Mouse (Mus musculus) midbrain, embryonic 12.5 days (tissue): ENCODE results near the gene Marveld2. TPM values are rescaled to one million over a fixed set of nuclear protein-coding genes. Genes with fewer than 3 reads are reported as not detected.

Experiments
- ATAC-seq: fragments of 200-750 bp; cut with Nextera tagmentation; 2 replicates; pipeline ENCODE4 v1.8.0; 2017; ENCODE audit warnings: low read depth, moderate TSS enrichment, moderate library complexity; ENCODE audit not compliant: low FRiP score
- H3K27ac ChIP-seq: fragments of 300-500 bp; sonication (generic); replicated peaks from 2 replicates; pipeline ENCODE4 v1.5.1; 2016; ENCODE audit warnings: mild to moderate bottlenecking
- H3K27me3 ChIP-seq: fragments of 300-500 bp; sonication (generic); 2 replicates; pipeline ENCODE4 v1.6.1; 2016; ENCODE audit warnings: mild to moderate bottlenecking
- H3K36me3 ChIP-seq: fragments of 300-500 bp; sonication (generic); 2 replicates; pipeline ENCODE4 v1.6.1; 2016
- H3K4me1 ChIP-seq: fragments of 300-500 bp; sonication (generic); 2 replicates; pipeline ENCODE4 v1.6.1; 2016
- H3K4me2 ChIP-seq: fragments of 300-500 bp; sonication (generic); replicated peaks from 2 replicates; pipeline ENCODE4 v1.6.1; 2016; ENCODE audit warnings: mild to moderate bottlenecking, moderate library complexity
- H3K4me3 ChIP-seq: fragments of 300-500 bp; sonication (generic); 2 replicates; pipeline ENCODE4 v1.5.1; 2016; ENCODE audit warnings: mild to moderate bottlenecking
- H3K9ac ChIP-seq: fragments of 300-500 bp; sonication (generic); replicated peaks from 2 replicates; pipeline ENCODE4 v1.6.1; 2016; ENCODE audit warnings: mild to moderate bottlenecking, moderate library complexity
- H3K9me3 ChIP-seq: fragments of 300-500 bp; sonication (generic); 2 replicates; pipeline ENCODE4 v1.6.1; 2016; ENCODE audit warnings: mild to moderate bottlenecking
- WGBS: fragments of 180-500 bp; shearing (Covaris S2); methylation state at CpG from one replicate; pipeline ENCODE4 v1.1.7; 2016; 5-methylcytosine and 5-hydroxymethylcytosine counted together
- polyA plus RNA-seq: library from polyadenylated mRNA; unstranded; fragments of >200 nt; fragmentation: Nextera tagmentation; extraction: Ambion mirVana; gene quantifications from 2 replicates; pipeline ENCODE4 v1.2.1, GENCODE M21; 2016

Marveld2 gene
- polyA plus RNA-seq, 1 experiment from 2014 or later, result 2.0 TPM

DNA sequence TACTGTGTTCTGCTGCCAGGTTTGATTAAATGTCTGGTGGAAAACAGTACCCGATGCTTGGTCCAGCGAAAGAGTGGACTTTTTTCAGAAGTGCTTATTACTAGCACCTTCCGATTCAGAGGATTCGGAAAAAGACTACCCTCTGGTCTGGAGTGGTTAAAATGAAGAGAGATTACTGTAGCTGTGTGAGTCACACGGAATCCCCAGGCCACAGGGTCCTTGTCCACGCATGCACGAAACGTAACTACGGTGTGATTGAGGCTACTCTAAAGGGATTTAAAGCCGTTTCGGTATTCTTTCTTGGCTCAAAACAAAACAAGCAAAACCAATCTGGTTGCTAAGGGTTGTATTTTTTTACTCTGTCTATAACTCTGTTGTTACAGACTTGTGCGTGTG, 63.7 kb downstream of the Marveld2 start:
- no peak for ATAC-seq
- H3K4me3 ChIP-seq, result peak overlapping the region; percentile 60
- H3K9me3 ChIP-seq, result no peaks in the 10 kb centered on the region
- no peaks in the 10 kb centered on the region for H3K36me3 ChIP-seq
- no peak overlapping the region for H3K9ac ChIP-seq
- 4% methylated on average over 12 of the region's 12 CpGs for WGBS
- H3K4me2 ChIP-seq, result peak overlapping the region; percentile 99
- peaks cover 58% of the 10 kb centered on the region for H3K27me3 ChIP-seq
- peaks cover 20% of the 10 kb centered on the region for H3K4me1 ChIP-seq
- H3K27ac ChIP-seq, result no peak overlapping the region

DNA sequence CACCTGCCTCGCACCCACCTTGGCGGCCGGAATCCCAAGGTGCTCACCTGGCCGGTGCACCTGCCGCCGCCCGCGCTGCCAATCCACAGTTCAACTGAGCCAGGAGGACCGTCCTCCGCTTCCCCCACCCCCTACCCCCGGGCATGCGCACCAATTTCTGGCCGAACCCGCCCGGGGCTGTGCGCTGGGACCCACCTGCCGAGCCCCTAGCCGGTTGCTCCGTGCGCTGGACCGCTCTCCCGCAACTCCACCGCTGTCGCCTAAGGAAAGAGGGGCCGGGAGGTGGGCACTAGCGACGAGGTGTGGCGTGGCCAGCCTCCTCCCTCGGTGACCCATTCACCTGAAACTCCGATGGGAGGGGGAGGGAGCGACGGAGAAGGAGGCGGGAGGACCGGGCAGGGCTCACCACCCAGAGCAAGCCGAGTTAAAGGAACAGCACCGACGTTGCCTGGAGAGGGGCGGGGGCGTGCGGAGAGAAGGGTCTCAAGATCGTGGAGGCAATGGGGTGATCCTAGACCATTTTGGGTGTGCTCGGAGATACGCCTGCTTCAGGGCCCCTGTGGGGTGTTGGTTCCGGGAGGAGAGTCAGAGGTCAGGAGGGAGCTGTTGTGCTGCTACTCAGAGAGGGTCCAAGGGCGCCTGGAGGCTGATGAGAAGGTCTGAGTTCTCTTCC, 64.3 kb downstream of the Marveld2 start, which contains the start of gene Ocln:
TSS of gene Ocln (minus strand) at position 350 of the 673 bp plus-strand sequence.
- 0% methylated on average over 45 of the region's 45 CpGs for WGBS
- peak within 1 kb of the TSS; percentile 44 for H3K9ac ChIP-seq
- H3K4me1 ChIP-seq, result peaks cover 20% of the 10 kb centered on the region
- peak within 1 kb of the TSS; percentile 60 for H3K4me3 ChIP-seq
- peak within 1 kb of the TSS; percentile 99 for H3K4me2 ChIP-seq
- peaks cover 58% of the 10 kb centered on the region for H3K27me3 ChIP-seq
- H3K9me3 ChIP-seq, result no peaks in the 10 kb centered on the region
- peak; percentile 65 for ATAC-seq
- H3K27ac ChIP-seq, result no peak within 1 kb of the TSS
- no peaks in the 10 kb centered on the region for H3K36me3 ChIP-seq

DNA sequence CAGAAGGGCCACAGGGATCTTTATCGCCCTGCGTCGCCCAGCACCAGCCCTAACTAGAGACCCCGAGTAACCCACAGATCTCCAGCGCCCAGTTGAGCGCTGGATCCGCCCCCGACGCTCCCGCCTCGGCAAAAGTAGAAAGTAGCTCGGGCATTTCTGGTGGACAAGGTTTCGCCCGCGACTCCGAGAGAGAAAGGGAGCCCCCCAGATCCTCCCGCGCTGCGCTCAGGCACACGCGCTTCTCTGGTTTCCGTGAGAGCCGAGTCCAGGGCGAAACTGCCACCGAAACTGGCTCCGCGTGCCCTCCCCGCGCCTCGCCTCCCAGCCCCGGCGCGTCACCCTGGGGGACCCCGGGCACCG, 64.8 kb downstream of the Marveld2 start:
- Histone ChIP-seq H3K9ac (peak overlapping the region; percentile 44), H3K36me3 (no peaks in the 10 kb centered on the region), H3K27ac (no peak overlapping the region), H3K4me3 (peak overlapping the region; percentile 60), H3K4me2 (peak overlapping the region; percentile 99), H3K9me3 (no peaks in the 10 kb centered on the region), H3K4me1 (peaks cover 20% of the 10 kb centered on the region), H3K27me3 (peaks cover 58% of the 10 kb centered on the region)
- no peak for ATAC-seq
- WGBS, result under 1% methylated on average over 35 of the region's 35 CpGs

DNA sequence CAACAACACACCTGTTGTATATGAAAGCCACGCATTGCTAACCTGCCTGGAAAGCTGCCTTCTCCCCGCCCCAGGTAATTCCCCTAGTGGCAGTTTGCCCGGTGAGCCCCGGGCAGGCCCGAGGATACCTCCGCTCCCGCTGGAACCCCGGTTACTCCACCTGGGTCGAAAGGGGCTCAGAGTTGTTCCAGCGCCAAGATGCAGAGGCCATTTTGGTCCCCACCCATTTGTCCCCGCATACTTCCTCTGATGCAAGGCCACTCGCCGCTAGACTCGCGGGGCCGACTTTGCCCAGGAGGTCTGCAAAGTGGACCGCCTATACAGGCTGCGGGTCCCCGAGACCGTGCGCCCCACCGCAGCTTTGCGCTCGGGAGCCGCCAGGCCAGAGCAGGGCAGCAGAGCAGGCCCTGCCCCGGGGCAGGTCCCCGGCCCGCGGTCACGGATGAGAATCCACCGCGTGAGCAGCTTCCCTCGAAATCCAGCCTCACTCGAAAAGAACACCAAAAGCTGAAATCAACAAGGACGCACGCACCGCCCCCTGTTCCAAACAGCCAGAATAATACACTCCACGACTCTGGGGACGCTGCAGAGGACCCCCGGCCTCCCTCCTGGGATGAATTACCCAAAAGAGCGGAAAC, 65.3 kb downstream of the Marveld2 start:
- peak overlapping the region; percentile 44; the same call in 1 of the 2 replicates for H3K9ac ChIP-seq
- H3K4me2 ChIP-seq, result peak overlapping the region; percentile 99
- peak; percentile 52; the same call in 1 of the 2 replicates for ATAC-seq
- 1% methylated on average over 41 of the region's 41 CpGs for WGBS
- peaks cover 58% of the 10 kb centered on the region for H3K27me3 ChIP-seq
- H3K4me1 ChIP-seq, result peaks cover 20% of the 10 kb centered on the region
- no peak overlapping the region for H3K27ac ChIP-seq
- peak overlapping the region; percentile 60 for H3K4me3 ChIP-seq
- no peaks in the 10 kb centered on the region for H3K36me3 ChIP-seq
- no peaks in the 10 kb centered on the region for H3K9me3 ChIP-seq

DNA sequence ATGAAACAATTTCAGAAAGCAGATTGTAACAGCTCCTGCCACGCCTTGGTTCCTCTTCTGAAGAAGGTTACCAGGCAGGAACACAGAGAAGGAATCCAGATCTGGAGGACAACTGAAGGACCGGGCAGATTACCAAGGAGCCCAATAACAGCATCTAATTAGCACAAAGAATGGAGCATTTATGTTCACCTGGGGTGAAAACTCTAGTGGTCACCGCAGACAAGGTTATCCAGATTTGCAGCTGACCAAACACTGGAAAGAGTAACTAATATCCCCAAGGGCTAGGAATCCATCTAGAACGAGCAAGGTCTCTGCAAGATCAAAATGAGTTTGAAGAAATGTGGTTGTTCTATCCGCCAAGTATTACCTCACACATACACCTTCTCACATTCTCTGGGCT, 69.5 kb downstream of the Marveld2 start:
- Histone ChIP-seq H3K9me3 (no peaks in the 10 kb centered on the region), H3K9ac (no peak overlapping the region), H3K4me1 (peaks cover 11% of the 10 kb centered on the region), H3K27ac (no peak overlapping the region), H3K27me3 (peaks cover 31% of the 10 kb centered on the region), H3K4me2 (no peak overlapping the region), H3K4me3 (no peak overlapping the region), H3K36me3 (no peaks in the 10 kb centered on the region)
- 86% methylated on average over 5 of the region's 5 CpGs for WGBS
- no peak for ATAC-seq

Other genes with a start within 250 kb of the Marveld2 start
- not detected in 2 replicates for gene Naip1, start 164.1 kb downstream of the Marveld2 start, polyA plus RNA-seq
- gene Gtf2h2, start 124.4 kb downstream of the Marveld2 start, polyA plus RNA-seq, result 81.9 and 88.8 TPM in 2 replicates
- gene Ocln, start 64.3 kb downstream of the Marveld2 start, polyA plus RNA-seq, result 2.9 and 3.3 TPM in 2 replicates
- gene Ak6, start 34.0 kb upstream of the Marveld2 start, polyA plus RNA-seq, result 292 and 301 TPM in 2 replicates
- 22.5 and 23.7 TPM in 2 replicates for gene Rad17, start 34.1 kb upstream of the Marveld2 start, polyA plus RNA-seq
- 17.8 and 22.1 TPM in 2 replicates for gene Taf9, start 34.6 kb upstream of the Marveld2 start, polyA plus RNA-seq
- gene Ccdc125, start 52.7 kb upstream of the Marveld2 start, polyA plus RNA-seq, result 2.5 and 3.1 TPM in 2 replicates
- gene Cdk7, start 114.0 kb upstream of the Marveld2 start, polyA plus RNA-seq, result 63.2 and 67.5 TPM in 2 replicates
- 125 and 135 TPM in 2 replicates for gene Mrps36, start 127.7 kb upstream of the Marveld2 start, polyA plus RNA-seq
- 34.0 and 35.0 TPM in 2 replicates for gene Cenph, start 158.9 kb upstream of the Marveld2 start, polyA plus RNA-seq
- 278 and 279 TPM in 2 replicates for gene Ccnb1, start 169.6 kb upstream of the Marveld2 start, polyA plus RNA-seq
- 40.9 and 43.2 TPM in 2 replicates for gene Slc30a5, start 216.5 kb upstream of the Marveld2 start, polyA plus RNA-seq